Mouse (Mus musculus) urinary bladder, adult 2 months (tissue): ENCODE results near the gene Ormdl1. TPM values are rescaled to one million over a fixed set of nuclear protein-coding genes. Genes with fewer than 3 reads are reported as not detected.

Source experiments
- polyA plus RNA-seq: library from polyadenylated mRNA; depleted of rRNA; stranded (reverse); fragments of >200 nt; gene quantifications from 2 replicates; pipeline ENCODE4 v1.2.3, GENCODE M21; 2012; rRNA removed

Gene Ormdl1
- polyA plus RNA-seq, 1 experiment = 43.8 TPM

Other genes starting within 250 kb of the Ormdl1 start
- gene Mstn, start 235.5 kb upstream of the Ormdl1 start, polyA plus RNA-seq = 0.21 and 0.27 TPM in 2 replicates
- not detected in 2 replicates for gene 1700019A02Rik, start 109.5 kb upstream of the Ormdl1 start, polyA plus RNA-seq
- 2.5 and 3.0 TPM in 2 replicates for gene Pms1, start 77 bp upstream of the Ormdl1 start, polyA plus RNA-seq
- not detected in 2 replicates for gene Gm28778, start within 50 bp of the Ormdl1 start, polyA plus RNA-seq
- 20.4 and 21.5 TPM in 2 replicates for gene Osgepl1, start 16.5 kb downstream of the Ormdl1 start, polyA plus RNA-seq
- not detected in 2 replicates for gene Asdurf, start 55.5 kb downstream of the Ormdl1 start, polyA plus RNA-seq
- 0.07 TPM in 1 of 2 replicates, not detected in the other for gene Gm28551, start 55.6 kb downstream of the Ormdl1 start, polyA plus RNA-seq
- gene Asnsd1, start 55.7 kb downstream of the Ormdl1 start, polyA plus RNA-seq = 31.2 and 34.7 TPM in 2 replicates